Mouse (Mus musculus) hindbrain, embryonic 14.5 days (tissue): ENCODE results near the gene Aldh1b1. TPM values are rescaled to one million over a fixed set of nuclear protein-coding genes. Genes with fewer than 3 reads are reported as not detected.

Experiments
- ATAC-seq: fragments of 200-750 bp; cut with Nextera tagmentation; 2 replicates; pipeline ENCODE4 v1.8.0; 2017; ENCODE audit warnings: moderate number of reproducible peaks, mild to moderate bottlenecking, moderate TSS enrichment, moderate library complexity; ENCODE audit not compliant: low FRiP score
- DNase-seq: peaks from one replicate; pipeline ENCODE4 v3.0.0-alpha.2; 2015; ENCODE audit warnings: low spot score
- H3K27ac ChIP-seq: fragments of 300-500 bp; sonication (generic); 2 replicates; pipeline ENCODE4 v1.5.1; 2014; ENCODE audit warnings: mild to moderate bottlenecking, moderate library complexity
- H3K27me3 ChIP-seq: fragments of 300-500 bp; sonication (generic); 2 replicates; pipeline ENCODE4 v1.6.1; 2014; ENCODE audit warnings: mild to moderate bottlenecking, low read length, mixed read lengths; ENCODE audit not compliant: control insufficient read depth, insufficient read depth
- H3K36me3 ChIP-seq: fragments of 300-500 bp; sonication (generic); replicated peaks from 2 replicates; pipeline ENCODE4 v1.6.1; 2014; ENCODE audit not compliant: control insufficient read depth, insufficient read depth
- H3K4me1 ChIP-seq: fragments of 300-500 bp; sonication (generic); replicated peaks from 2 replicates; pipeline ENCODE4 v1.6.1; 2014; ENCODE audit warnings: antibody characterized with exemption, low read length, mixed read lengths; ENCODE audit not compliant: control insufficient read depth, insufficient read depth
- H3K4me2 ChIP-seq: fragments of 300-500 bp; sonication (generic); replicated peaks from 2 replicates; pipeline ENCODE4 v1.6.1; 2014; ENCODE audit warnings: mild to moderate bottlenecking, moderate library complexity
- H3K4me3 ChIP-seq: fragments of 300-500 bp; sonication (generic); replicated peaks from 2 replicates; pipeline ENCODE4 v1.5.1; 2014; ENCODE audit warnings: mild to moderate bottlenecking, low read length
- H3K9ac ChIP-seq: fragments of 300-500 bp; sonication (generic); 2 replicates; pipeline ENCODE4 v1.6.1; 2014
- H3K9me3 ChIP-seq: fragments of 300-500 bp; sonication (generic); 2 replicates; pipeline ENCODE4 v1.6.1; 2016; ENCODE audit warnings: low read length; ENCODE audit not compliant: control insufficient read depth
- WGBS: fragments of 180-500 bp; shearing (Covaris S2); extraction: QIAGEN DNeasy Blood & Tissue Kit; methylation state at CpG from one replicate; pipeline ENCODE4 v1.1.7; 2014; 5-methylcytosine and 5-hydroxymethylcytosine counted together
- polyA plus RNA-seq: library from polyadenylated mRNA; unstranded; fragments of >200 nt; fragmentation: Nextera tagmentation; extraction: Ambion mirVana; gene quantifications from 2 replicates; pipeline ENCODE4 v1.2.1, GENCODE M21; 2014

Aldh1b1 gene
- polyA plus RNA-seq, 1 experiment from 2014 or later: 9.6 TPM

GRCm38 (mm10) chr4:45829907-45830759 lies 31.3 kb downstream of the Aldh1b1 start:
- Histone ChIP-seq H3K4me3 (no peak overlapping the region), H3K4me2 (peak overlapping the region; percentile 24; the same call in 1 of the 2 replicates), H3K4me1 (peaks cover 30% of the 10 kb centered on the region), H3K36me3 (no peaks in the 10 kb centered on the region), H3K27me3 (peaks cover 25% of the 10 kb centered on the region; the same call in 1 of the 2 replicates), H3K9me3 (no peaks in the 10 kb centered on the region), H3K9ac (peak overlapping the region; percentile 39), H3K27ac (peak overlapping the region; percentile 86)
- no peak for DNase-seq
- ATAC-seq: 0 out of 2 replicates have a peak, but pooled peaks have one; percentile 10
- 17% methylated on average over 13 of the region's 13 CpGs for WGBS

- Histone ChIP-seq H3K9me3 (no peaks in the 10 kb centered on the region), H3K27ac (no peak overlapping the region)
- WGBS: 58% methylated on average over 7 of the region's 7 CpGs
Measured at GRCm38 (mm10) chr4:45831996-45832395, 33.2 kb downstream of the Aldh1b1 start.

GRCm38 (mm10) chr4:45833461-45833860 lies 34.6 kb downstream of the Aldh1b1 start:
- ATAC-seq: no peak
- no peak overlapping the region for H3K4me3 ChIP-seq
- H3K27ac ChIP-seq: no peak overlapping the region
- no peak overlapping the region for H3K4me2 ChIP-seq
- no peak overlapping the region for H3K9ac ChIP-seq
- no peaks in the 10 kb centered on the region for H3K36me3 ChIP-seq
- WGBS: 36% methylated on average over 5 of the region's 5 CpGs
- DNase-seq: no peak
- peaks cover 30% of the 10 kb centered on the region for H3K4me1 ChIP-seq
- H3K27me3 ChIP-seq: 0 out of 2 replicates have a peak, but pooled peaks cover 2% of the 10 kb centered on the region
- H3K9me3 ChIP-seq: no peaks in the 10 kb centered on the region

More at GRCm38 (mm10) chr4:45831996-45832395, 33.2 kb downstream of the Aldh1b1 start:
- Histone ChIP-seq H3K9ac (no peak overlapping the region), H3K27me3 (peaks cover 12% of the 10 kb centered on the region; the same call in 1 of the 2 replicates), H3K4me3 (no peak overlapping the region), H3K4me1 (peaks cover 30% of the 10 kb centered on the region), H3K36me3 (no peaks in the 10 kb centered on the region), H3K4me2 (no peak overlapping the region)
- DNase-seq (no peak), ATAC-seq (no peak)

- no peak overlapping the region for H3K9ac ChIP-seq
- no peak overlapping the region for H3K4me3 ChIP-seq
- H3K4me2 ChIP-seq: no peak overlapping the region
- H3K27me3 ChIP-seq: no peaks in the 10 kb centered on the region
- no peaks in the 10 kb centered on the region for H3K36me3 ChIP-seq
- no peaks in the 10 kb centered on the region for H3K4me1 ChIP-seq
- H3K9me3 ChIP-seq: no peaks in the 10 kb centered on the region
- 51% methylated on average over 14 of the region's 14 CpGs for WGBS
- no peak for ATAC-seq
- DNase-seq: peak; percentile 83
- H3K27ac ChIP-seq: no peak overlapping the region
Measured at GRCm38 (mm10) chr4:45844355-45844754, 45.5 kb downstream of the Aldh1b1 start.

GRCm38 (mm10) chr4:45846263-45846662 lies 47.4 kb downstream of the Aldh1b1 start:
- no peaks in the 10 kb centered on the region for H3K27me3 ChIP-seq
- WGBS: 90% methylated on average over 2 of the region's 2 CpGs
- ATAC-seq (no peak), DNase-seq (no peak)
- H3K4me1 ChIP-seq: no peaks in the 10 kb centered on the region
- no peaks in the 10 kb centered on the region for H3K9me3 ChIP-seq
- H3K4me2 ChIP-seq: no peak overlapping the region
- no peak overlapping the region for H3K4me3 ChIP-seq
- no peaks in the 10 kb centered on the region for H3K36me3 ChIP-seq
- no peak overlapping the region for H3K9ac ChIP-seq
- no peak overlapping the region for H3K27ac ChIP-seq

GRCm38 (mm10) chr4:45848109-45848824 lies 49.4 kb downstream of the Aldh1b1 start, which contains the start of gene Stra6l:
TSS of gene Stra6l (plus strand) at chr4:45848664.
- Histone ChIP-seq H3K27ac (no peak within 1 kb of the TSS), H3K9me3 (no peaks in the 10 kb centered on the region), H3K27me3 (no peaks in the 10 kb centered on the region), H3K4me2 (no peak within 1 kb of the TSS), H3K4me3 (no peak within 1 kb of the TSS), H3K9ac (no peak within 1 kb of the TSS), H3K4me1 (no peaks in the 10 kb centered on the region), H3K36me3 (no peaks in the 10 kb centered on the region)
- WGBS: 70% methylated on average over 10 of the region's 10 CpGs
- DNase-seq: no peak
- ATAC-seq: no peak

GRCm38 (mm10) chr4:45848825-45849156 lies 50.0 kb downstream of the Aldh1b1 start:
- H3K4me2 ChIP-seq: no peak overlapping the region
- ATAC-seq (no peak), DNase-seq (no peak)
- H3K9ac ChIP-seq: no peak overlapping the region
- WGBS: 44% methylated on average over 10 of the region's 10 CpGs
- no peaks in the 10 kb centered on the region for H3K27me3 ChIP-seq
- no peaks in the 10 kb centered on the region for H3K9me3 ChIP-seq
- H3K27ac ChIP-seq: no peak overlapping the region
- no peak overlapping the region for H3K4me3 ChIP-seq
- no peaks in the 10 kb centered on the region for H3K4me1 ChIP-seq
- H3K36me3 ChIP-seq: no peaks in the 10 kb centered on the region

- Histone ChIP-seq H3K4me1 (no peaks in the 10 kb centered on the region), H3K9ac (no peak overlapping the region), H3K36me3 (no peaks in the 10 kb centered on the region), H3K27me3 (no peaks in the 10 kb centered on the region), H3K9me3 (no peaks in the 10 kb centered on the region), H3K4me2 (no peak overlapping the region), H3K27ac (no peak overlapping the region), H3K4me3 (no peak overlapping the region)
- WGBS: 13% methylated on average over 1 of the region's 1 CpGs
- ATAC-seq (no peak; the same call in 1 of the 2 replicates), DNase-seq (no peak)
Measured at GRCm38 (mm10) chr4:45849419-45849818, 50.6 kb downstream of the Aldh1b1 start.

- Histone ChIP-seq H3K27me3 (no peaks in the 10 kb centered on the region), H3K36me3 (no peaks in the 10 kb centered on the region), H3K4me2 (no peak overlapping the region), H3K9me3 (no peaks in the 10 kb centered on the region), H3K4me3 (no peak overlapping the region), H3K9ac (no peak overlapping the region), H3K27ac (no peak overlapping the region), H3K4me1 (no peaks in the 10 kb centered on the region)
- ATAC-seq (peak; percentile 17; the same call in 1 of the 2 replicates), DNase-seq (no peak)
- WGBS: 18% methylated on average over 3 of the region's 3 CpGs
Measured at GRCm38 (mm10) chr4:45851640-45852051, 52.8 kb downstream of the Aldh1b1 start.
